Mouse (Mus musculus): ENCODE results near the gene Pard3b. TPM values are rescaled to one million over a fixed set of nuclear protein-coding genes. Genes with fewer than 3 reads are reported as not detected.

Gene Pard3b
- polyA plus RNA-seq (2016; fragmentation: Nextera tagmentation; extraction: Ambion mirVana): 15.1 and 19.3 TPM in 2 replicates

DNA sequence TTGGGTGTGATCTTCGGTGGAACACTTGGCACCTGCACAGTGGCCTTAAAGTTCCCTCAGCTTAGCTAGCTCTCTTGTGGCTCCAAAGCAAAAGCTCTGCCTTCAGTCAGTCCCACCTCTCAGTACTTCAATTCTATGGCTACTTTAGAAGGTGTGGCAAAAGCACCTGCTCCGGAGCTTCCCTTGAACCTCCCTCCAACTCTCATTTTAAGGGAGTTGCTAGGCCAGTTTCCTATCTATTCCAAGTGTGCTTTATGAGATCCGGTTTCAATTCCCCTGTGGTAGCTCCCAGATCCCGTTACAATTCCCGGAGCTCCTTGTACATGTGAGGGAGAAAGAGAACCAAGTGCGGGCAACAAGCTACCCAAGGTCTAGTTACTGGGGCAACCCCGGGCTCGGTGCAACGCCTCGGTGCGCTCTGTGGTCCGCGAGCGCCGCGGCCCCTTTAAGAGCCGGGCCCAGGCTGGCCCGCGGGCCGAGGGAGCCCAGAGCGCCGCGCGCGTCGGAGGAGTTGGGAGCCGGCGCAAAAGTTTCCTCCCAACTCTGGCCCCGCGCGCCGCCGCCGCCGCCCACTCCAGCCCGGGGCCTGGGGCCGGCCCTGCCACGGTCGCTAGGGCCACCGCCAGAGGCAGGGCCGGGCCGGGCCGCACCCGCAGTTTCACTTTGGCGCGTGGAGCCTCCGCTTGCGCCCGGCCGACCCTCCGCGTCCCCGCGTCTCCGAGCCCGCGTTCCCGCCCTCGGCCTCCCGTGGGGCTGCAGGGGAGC lies at the start of gene Pard3b:
Pard3b (plus strand) TSS at position 478 of the 765 bp plus-strand sequence.
- Histone ChIP-seq H3K4me1 (peaks cover 15% of the 10 kb centered on the region), H3K36me3 (replicated peaks) (no peaks in the 10 kb centered on the region), H3K4me3 (replicated peaks) (peak within 1 kb of the TSS; percentile 92), H3K4me2 (peak within 1 kb of the TSS; percentile 95), H3K9ac (peak within 1 kb of the TSS; percentile 80), H3K27ac (peak within 1 kb of the TSS; percentile 69; the same call in 1 of the 2 replicates), H3K27me3 (peaks cover 12% of the 10 kb centered on the region), H3K9me3 (no peaks in the 10 kb centered on the region)
- ATAC-seq (ENCODE audit: low FRiP score): peak; percentile 91
- 1% methylated on average over 53 of the region's 60 CpGs for WGBS

DNA sequence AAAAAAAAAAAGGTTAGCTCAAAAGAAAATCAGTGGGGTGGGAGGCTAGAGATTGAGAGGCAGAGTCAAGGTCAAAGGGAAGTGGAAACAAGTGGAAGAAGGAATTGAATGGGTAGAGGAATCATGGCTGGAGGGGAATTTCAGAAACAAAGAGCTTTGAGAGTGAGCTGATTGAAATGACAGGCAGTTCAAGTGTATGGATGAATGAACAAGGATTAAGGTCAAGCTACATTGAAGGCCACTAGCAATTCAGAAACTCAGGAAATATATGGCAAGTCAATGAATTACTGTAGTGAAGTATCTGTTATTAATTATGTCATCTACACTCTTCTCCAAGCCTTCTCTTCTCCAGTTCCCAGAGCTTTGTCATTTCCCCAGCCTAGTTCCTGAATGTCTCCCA lies 22.4 kb upstream of the Pard3b start:
- Histone ChIP-seq H3K4me3 (replicated peaks) (no peak overlapping the region), H3K9me3 (no peaks in the 10 kb centered on the region), H3K4me1 (no peaks in the 10 kb centered on the region), H3K4me2 (no peak overlapping the region), H3K36me3 (replicated peaks) (no peaks in the 10 kb centered on the region), H3K9ac (no peak overlapping the region), H3K27ac (no peak overlapping the region), H3K27me3 (no peaks in the 10 kb centered on the region)
- ATAC-seq (ENCODE audit: low FRiP score): no peak

DNA sequence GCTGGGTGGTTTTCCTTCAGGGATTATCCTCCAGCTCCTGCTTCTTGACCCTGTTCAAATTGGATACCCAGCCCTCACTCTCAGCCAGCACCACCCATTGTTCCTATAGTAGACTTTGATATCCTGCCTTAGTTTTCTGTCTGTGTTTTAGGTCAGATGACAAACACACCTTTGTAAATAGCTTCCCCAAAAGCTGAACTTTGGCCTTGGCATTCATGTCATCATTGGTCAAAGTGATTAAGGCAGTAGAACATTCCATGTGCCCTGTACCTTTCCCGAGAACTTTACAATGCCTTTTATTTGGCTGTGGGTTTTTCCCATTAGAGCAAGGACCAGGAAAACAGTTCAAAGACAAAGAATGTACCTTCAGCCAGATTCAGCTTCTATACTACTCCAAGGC lies 18.0 kb upstream of the Pard3b start:
- H3K4me3 ChIP-seq (replicated peaks): no peak overlapping the region
- WGBS: 63% methylated on average over 1 of the region's 1 CpGs
- no peak overlapping the region for H3K9ac ChIP-seq
- H3K9me3 ChIP-seq: no peaks in the 10 kb centered on the region
- no peak overlapping the region for H3K27ac ChIP-seq
- no peaks in the 10 kb centered on the region for H3K27me3 ChIP-seq
- H3K36me3 ChIP-seq (replicated peaks): no peaks in the 10 kb centered on the region
- no peak overlapping the region for H3K4me2 ChIP-seq
- no peaks in the 10 kb centered on the region for H3K4me1 ChIP-seq
- no peak for ATAC-seq (ENCODE audit: low FRiP score)

DNA sequence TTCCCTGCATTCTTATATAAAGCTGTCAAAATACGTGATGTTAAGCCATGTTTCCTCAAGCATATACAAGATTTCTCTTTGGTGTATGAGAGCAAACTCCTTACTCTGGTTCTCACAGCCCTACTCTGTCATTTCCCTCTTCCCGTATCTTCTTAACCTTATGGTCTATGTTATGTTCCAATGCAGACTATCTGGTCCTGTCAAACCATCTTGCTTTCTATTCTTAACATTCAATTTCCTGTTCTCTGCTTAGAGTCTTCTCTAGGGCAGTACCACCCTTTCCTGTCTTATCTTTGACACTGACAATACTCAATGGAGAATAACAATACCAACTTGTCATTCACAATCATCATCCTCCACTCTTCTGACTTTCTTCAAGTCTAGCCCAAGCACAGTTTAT lies 8.8 kb upstream of the Pard3b start:
- ATAC-seq (ENCODE audit: low FRiP score): no peak
- Histone ChIP-seq H3K9me3 (no peaks in the 10 kb centered on the region), H3K4me1 (no peaks in the 10 kb centered on the region), H3K36me3 (replicated peaks) (no peaks in the 10 kb centered on the region), H3K27ac (no peak overlapping the region), H3K27me3 (no peaks in the 10 kb centered on the region), H3K4me2 (no peak overlapping the region), H3K9ac (no peak overlapping the region), H3K4me3 (replicated peaks) (no peak overlapping the region)
- 90% methylated on average over 2 of the region's 2 CpGs for WGBS

DNA sequence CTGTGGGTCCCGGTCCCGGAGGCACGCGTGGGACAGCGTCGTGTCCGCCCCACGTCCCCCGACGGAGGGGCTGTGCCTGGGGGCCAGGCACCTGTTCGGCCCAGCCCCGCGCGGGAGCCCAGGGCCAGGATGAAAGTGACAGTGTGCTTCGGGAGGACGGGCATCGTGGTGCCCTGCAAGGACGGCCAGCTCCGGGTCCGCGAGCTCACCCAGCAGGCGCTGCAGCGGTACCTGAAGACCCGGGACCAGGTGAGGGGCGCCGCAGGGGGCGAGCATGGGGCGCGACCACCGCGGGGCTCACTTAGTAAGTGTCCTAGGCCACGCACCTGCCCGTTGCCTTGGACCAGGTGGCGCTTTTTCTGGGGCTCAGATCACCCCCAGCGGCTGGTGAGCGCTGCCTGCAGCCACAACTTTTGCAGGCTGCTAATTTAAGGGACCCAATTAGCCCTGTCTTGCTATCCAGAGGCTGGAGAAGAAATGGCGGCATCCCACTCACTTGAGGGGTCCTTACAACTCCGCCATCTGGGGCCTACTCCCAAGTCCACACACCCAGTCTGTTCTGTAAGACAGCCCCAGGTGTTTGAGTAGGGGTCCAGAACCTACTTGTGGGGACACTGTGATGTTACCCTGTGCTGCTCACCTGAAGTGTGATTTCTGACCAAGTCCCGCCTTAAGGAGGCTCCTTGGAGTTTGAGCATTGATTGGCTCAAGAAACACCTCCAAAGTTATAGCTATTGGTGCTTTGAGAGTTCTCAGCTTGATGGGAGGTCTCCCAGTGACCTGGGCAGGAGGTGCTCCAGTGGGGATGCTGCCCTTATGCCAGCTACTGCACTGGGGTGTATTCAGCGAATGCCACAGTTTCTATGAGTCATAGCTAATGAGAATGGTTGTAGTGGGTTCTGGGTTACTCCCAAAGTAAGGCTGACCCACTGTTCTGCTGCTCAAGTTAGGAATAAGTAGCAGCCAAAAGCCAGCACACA lies 780 bp downstream of the Pard3b start:
- Histone ChIP-seq H3K4me1 (peaks cover 15% of the 10 kb centered on the region), H3K4me3 (replicated peaks) (peak overlapping the region; percentile 92), H3K27me3 (peaks cover 12% of the 10 kb centered on the region), H3K9ac (peak overlapping the region; percentile 80), H3K36me3 (replicated peaks) (no peaks in the 10 kb centered on the region), H3K4me2 (peak overlapping the region; percentile 95), H3K9me3 (no peaks in the 10 kb centered on the region), H3K27ac (peak overlapping the region; percentile 69; the same call in 1 of the 2 replicates)
- peak; percentile 63 for ATAC-seq (ENCODE audit: low FRiP score)
- 3% methylated on average over 40 of the region's 40 CpGs for whole genome bisulfite sequencing

DNA sequence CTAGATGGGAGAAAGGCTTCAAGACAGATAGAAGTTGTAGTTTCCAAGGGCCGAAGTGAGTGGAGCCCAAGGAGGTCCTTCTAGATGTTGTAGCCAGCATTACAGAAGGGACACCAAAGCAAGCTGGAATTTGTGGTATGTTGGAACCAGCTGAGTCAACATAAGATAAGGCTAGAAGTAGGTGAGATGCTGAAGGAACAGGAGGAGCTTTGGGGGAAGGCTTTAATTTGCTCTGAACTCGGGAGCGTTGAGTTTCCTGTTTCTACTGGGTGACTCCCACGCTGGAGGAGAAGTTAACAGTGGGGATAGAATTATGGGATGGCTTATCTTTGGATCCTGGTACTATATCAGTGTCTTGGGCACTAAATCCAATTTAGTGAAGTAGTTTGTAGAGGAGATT lies 3.3 kb downstream of the Pard3b start:
- Histone ChIP-seq H3K9ac (no peak overlapping the region), H3K4me1 (peaks cover 15% of the 10 kb centered on the region), H3K4me3 (replicated peaks) (no peak overlapping the region), H3K36me3 (replicated peaks) (no peaks in the 10 kb centered on the region), H3K4me2 (no peak overlapping the region), H3K9me3 (no peaks in the 10 kb centered on the region), H3K27me3 (peaks cover 12% of the 10 kb centered on the region), H3K27ac (no peak overlapping the region)
- WGBS: 76% methylated on average over 4 of the region's 4 CpGs
- no peak for ATAC-seq (ENCODE audit: low FRiP score)

DNA sequence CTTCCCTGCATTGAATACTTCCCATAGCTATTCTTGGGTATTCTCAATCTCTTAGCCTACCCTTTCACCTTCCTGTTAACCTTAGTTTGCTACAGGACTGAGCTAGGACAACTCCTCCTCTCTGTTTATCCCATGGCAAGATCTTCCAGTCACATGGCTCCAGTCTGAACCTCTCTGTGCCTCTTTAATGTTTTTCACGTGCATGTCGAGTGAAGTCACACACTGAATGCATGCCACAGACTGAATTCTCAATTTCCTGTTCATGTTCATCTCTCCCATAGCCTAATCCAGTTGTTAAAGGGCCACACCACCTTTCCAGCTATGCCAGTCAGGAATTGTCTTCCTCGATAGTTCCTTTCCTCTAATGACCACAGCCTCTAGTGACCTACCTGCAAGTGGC lies 6.4 kb downstream of the Pard3b start:
- H3K36me3 ChIP-seq (replicated peaks): no peaks in the 10 kb centered on the region
- ATAC-seq (ENCODE audit: low FRiP score): no peak
- H3K4me3 ChIP-seq (replicated peaks): no peak overlapping the region
- no peak overlapping the region for H3K9ac ChIP-seq
- H3K4me1 ChIP-seq: peaks cover 8% of the 10 kb centered on the region; the same call in 1 of the 2 replicates
- no peak overlapping the region for H3K27ac ChIP-seq
- H3K9me3 ChIP-seq: no peaks in the 10 kb centered on the region
- WGBS: 90% methylated on average over 3 of the region's 3 CpGs
- no peak overlapping the region for H3K4me2 ChIP-seq
- no peaks in the 10 kb centered on the region for H3K27me3 ChIP-seq

DNA sequence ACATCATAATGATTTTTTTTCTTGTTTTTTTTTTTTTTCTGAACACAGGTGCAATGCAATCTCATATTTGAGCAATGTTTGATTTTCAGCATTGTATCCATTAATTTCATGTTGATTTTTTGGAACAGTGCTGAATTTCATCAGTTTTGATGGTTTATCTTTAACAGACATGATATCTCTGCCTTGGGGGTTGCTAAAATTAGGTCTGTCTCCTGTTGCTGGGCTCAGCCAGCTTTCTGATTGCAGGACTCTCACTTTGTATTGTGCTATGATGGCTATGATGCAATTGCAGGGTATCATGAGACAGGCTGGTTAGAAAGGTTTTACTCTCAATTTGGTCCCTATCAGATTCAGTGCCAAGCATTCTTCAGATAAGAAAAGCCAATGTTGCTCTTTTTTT lies 11.3 kb downstream of the Pard3b start:
- H3K4me2 ChIP-seq: no peak overlapping the region
- no peak overlapping the region for H3K27ac ChIP-seq
- no peaks in the 10 kb centered on the region for H3K36me3 ChIP-seq (replicated peaks)
- no peak overlapping the region for H3K4me3 ChIP-seq (replicated peaks)
- H3K9me3 ChIP-seq: no peaks in the 10 kb centered on the region
- peaks cover 13% of the 10 kb centered on the region for H3K4me1 ChIP-seq
- no peak for ATAC-seq (ENCODE audit: low FRiP score)
- no peak overlapping the region for H3K9ac ChIP-seq
- H3K27me3 ChIP-seq: no peaks in the 10 kb centered on the region

DNA sequence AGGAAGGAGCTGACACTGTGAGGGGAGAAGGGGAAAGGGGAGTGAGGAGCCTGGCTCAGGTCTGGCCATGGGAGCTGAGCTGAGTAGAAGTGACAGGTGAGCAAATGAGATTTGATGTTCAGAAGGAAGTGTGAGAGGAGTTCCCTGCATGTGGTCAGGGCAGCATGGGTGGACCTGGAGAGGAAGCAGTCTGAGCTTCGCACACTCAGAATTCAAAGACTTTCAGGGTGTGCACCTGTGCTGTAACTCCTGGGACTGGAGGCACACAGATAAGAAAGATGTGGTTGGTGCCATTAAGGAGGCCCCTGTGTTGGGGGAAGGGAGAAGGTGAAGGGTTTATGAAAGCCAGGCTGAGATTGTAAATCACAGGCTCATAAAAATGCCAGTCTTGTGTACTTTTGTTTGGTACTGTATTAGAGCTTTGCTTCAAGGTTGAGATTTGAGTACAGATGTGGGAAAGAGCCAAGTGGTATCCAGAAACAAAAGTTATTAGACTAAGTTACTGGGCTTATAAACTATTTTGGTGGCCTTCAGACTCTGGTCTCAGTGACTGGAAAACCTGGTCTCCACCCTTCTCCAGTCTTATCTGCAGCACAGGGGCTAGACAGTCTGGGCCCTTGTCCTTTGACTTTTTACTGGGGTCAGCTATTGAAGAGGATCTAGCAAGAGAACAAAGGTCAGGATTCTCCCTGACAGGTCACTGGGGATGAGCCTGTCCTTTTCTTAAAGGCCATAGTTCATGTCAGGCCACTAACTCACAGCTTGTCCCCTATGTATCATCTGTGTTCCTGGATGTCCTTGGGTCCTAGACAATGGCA lies 13.0 kb downstream of the Pard3b start:
- ATAC-seq (ENCODE audit: low FRiP score): no peak
- H3K27ac ChIP-seq: no peak overlapping the region
- H3K4me3 ChIP-seq (replicated peaks): no peak overlapping the region
- no peak overlapping the region for H3K4me2 ChIP-seq
- H3K9ac ChIP-seq: no peak overlapping the region
- no peaks in the 10 kb centered on the region for H3K36me3 ChIP-seq (replicated peaks)
- H3K4me1 ChIP-seq: peaks cover 13% of the 10 kb centered on the region
- no peaks in the 10 kb centered on the region for H3K9me3 ChIP-seq
- H3K27me3 ChIP-seq: no peaks in the 10 kb centered on the region
- WGBS: 86% methylated on average over 1 of the region's 1 CpGs

DNA sequence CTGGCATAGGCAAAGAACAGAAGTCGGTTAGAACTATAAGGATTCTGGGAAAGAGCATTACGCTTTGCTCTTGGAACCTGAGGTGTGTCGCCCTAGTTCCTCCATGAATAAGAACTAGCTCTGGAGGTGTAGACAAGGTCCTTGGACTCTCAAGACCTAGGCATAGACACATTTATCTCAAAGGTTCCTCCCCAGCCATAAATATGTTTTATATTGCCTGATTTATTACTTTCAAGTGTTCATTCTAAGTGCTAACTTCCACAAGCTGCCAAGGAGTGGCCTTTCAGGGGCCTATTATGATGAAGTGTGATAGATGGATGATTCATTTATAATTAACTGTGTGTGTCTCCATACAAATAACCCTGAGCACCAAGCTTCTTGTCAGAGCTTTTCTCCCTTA lies 19.1 kb downstream of the Pard3b start:
- H3K4me3 ChIP-seq (replicated peaks): no peak overlapping the region
- no peak for ATAC-seq (ENCODE audit: low FRiP score)
- H3K9me3 ChIP-seq: no peaks in the 10 kb centered on the region
- no peak overlapping the region for H3K27ac ChIP-seq
- no peak overlapping the region for H3K4me2 ChIP-seq
- no peaks in the 10 kb centered on the region for H3K27me3 ChIP-seq
- WGBS: 95% methylated on average over 3 of the region's 3 CpGs
- no peaks in the 10 kb centered on the region for H3K36me3 ChIP-seq (replicated peaks)
- H3K9ac ChIP-seq: no peak overlapping the region
- H3K4me1 ChIP-seq: peaks cover 6% of the 10 kb centered on the region; the same call in 1 of the 2 replicates

DNA sequence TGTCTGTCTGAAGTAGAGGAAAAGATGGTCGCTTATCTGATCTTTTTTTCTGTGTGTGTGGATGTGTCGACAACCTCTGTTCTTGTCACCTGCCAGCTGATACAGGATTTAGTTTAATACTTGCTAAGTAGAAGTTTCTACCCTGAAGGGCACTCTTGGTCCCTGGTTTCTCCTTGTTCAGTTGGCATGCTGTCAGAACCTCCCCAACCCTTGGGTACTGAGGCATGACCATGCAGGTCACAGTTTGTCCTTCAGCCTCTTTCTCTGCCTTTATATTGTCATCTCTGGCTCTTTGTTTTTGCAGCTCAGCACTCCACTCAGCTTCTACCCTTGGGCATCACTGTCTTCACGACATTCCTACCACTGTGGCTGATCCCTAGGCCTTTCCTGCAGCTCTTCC lies 21.3 kb downstream of the Pard3b start:
- 80% methylated on average over 3 of the region's 3 CpGs for WGBS
- Histone ChIP-seq H3K9ac (no peak overlapping the region), H3K27ac (no peak overlapping the region)

More for the DNA sequence above, 21.3 kb downstream of the Pard3b start:
- H3K9me3 ChIP-seq: no peaks in the 10 kb centered on the region
- no peaks in the 10 kb centered on the region for H3K27me3 ChIP-seq
- H3K4me2 ChIP-seq: no peak overlapping the region
- no peaks in the 10 kb centered on the region for H3K36me3 ChIP-seq (replicated peaks)
- H3K4me1 ChIP-seq: no peaks in the 10 kb centered on the region
- no peak for ATAC-seq (ENCODE audit: low FRiP score)
- no peak overlapping the region for H3K4me3 ChIP-seq (replicated peaks)
